Mouse (Mus musculus): ENCODE data around the gene Capza1. TPM values are rescaled to one million over a fixed set of nuclear protein-coding genes. Genes with fewer than 3 reads are reported as not detected.

Capza1 gene
- total RNA-seq (2014; rRNA removed) = 95.1 and 107 TPM in 2 replicates
- polyA plus RNA-seq (2015; fragmentation: Nextera tagmentation; extraction: Ambion mirVana) = 98.4 and 99.5 TPM in 2 replicates

DNA sequence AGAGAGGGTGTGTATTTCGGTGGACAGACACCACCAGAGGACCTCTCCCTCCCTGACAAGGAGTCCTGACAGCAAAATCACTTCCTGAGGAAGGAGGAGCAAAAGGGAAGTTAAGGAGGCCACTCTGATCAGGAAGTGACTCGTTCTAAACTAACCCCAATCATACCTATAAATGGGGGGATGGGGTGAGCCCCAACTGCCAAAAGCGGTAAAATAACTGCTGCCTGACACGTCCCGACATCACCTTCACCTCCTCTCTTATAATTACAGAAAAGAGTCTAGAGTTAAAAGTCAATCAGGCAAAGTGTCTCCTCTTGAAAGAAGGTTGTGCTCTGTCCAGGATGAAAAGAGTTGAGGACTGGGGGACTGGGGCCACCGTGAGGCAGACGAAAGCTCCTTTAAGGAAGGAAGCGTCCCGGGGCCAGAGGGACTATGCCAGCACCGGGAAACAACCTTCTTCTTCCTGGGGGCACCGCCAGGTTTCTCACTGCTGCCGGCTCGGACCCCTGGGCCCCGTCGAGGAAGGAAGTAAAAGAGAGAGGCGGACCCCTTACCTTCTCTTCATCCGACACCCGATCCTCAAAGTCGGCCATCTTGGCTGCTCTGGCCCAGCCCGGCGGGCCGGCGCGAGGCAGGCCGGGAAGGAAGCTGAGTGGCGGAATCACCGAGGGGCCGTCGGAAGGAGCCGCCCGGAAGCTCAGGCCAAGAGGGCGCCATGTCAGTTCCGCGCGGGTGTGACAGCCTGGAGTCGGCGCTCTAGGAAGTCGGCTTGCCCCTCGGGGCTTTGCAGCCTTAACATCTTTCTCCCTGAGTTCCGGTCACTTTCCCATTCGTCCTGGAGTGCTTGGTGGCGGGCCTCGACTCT, at the start of gene Capza1, which contains the start of gene St7l:
Gene Capza1, minus strand, starts transcription at position 720 of the 865 bp plus-strand sequence.
Gene St7l, plus strand, starts transcription at position 220 of the 865 bp plus-strand sequence.
- WGBS = under 1% methylated on average over 43 of the region's 43 CpGs
- peak; percentile 32; the same call in 1 of the 2 replicates for TF ChIP-seq CTCF (IDR thresholded peaks at IDR 0.05; ENCODE audit: low read depth)
- DNase-seq (ENCODE audit: low spot score) (peak; percentile 93), ATAC-seq (peak; percentile 96)
- Histone ChIP-seq H3K9me3 (ENCODE audit: low read length) (no peaks in the 10 kb centered on the region), H3K36me3 (ENCODE audit: insufficient read depth, low read length) (no peaks in the 10 kb centered on the region), H3K4me1 (ENCODE audit: insufficient read depth, low read length) (peaks cover 6% of the 10 kb centered on the region), H3K4me2 (ENCODE audit: low read depth, low read length) (peak within 1 kb of the TSS; percentile 78), H3K27ac (peak within 1 kb of the TSS; percentile 94), H3K9ac (replicated peaks; ENCODE audit: low read length) (peak within 1 kb of the TSS; percentile 79), H3K4me3 (ENCODE audit: low read length) (peak within 1 kb of the TSS; percentile 86), H3K27me3 (ENCODE audit: insufficient read depth, low read length) (no peaks in the 10 kb centered on the region)

DNA sequence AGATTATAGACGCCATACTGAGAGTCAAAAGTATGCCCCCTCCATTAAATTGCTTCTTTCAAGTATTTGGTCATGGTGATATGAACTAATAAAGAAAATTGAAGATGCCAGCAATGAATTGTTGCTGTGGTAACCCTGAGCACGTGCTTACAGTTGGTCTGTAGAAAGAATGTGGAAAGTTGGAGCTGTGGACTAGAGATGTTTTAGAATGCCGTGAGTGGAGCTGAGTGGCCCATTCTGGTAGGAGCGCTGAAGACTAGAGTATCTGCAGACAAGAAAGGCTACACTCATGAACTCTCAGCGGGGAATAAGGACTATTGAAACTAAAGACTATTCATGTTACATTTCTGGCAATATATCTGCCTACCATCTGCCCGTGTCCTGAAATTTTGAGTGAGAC, 44.9 kb upstream of the Capza1 start:
- no peak for ATAC-seq
- no peaks in the 10 kb centered on the region for H3K9me3 ChIP-seq (ENCODE audit: low read length)
- no peak overlapping the region for H3K4me3 ChIP-seq (ENCODE audit: low read length)
- no peak overlapping the region for H3K9ac ChIP-seq (replicated peaks; ENCODE audit: low read length)
- H3K4me1 ChIP-seq (ENCODE audit: insufficient read depth, low read length) = no peaks in the 10 kb centered on the region
- no peak overlapping the region for H3K4me2 ChIP-seq (ENCODE audit: low read depth, low read length)
- no peak overlapping the region for H3K27ac ChIP-seq
- peaks cover 19% of the 10 kb centered on the region; the same call in 1 of the 2 replicates for H3K36me3 ChIP-seq (ENCODE audit: insufficient read depth, low read length)
- no peak for TF ChIP-seq CTCF (IDR thresholded peaks at IDR 0.05; ENCODE audit: low read depth)
- WGBS = 63% methylated on average over 6 of the region's 6 CpGs
- no peaks in the 10 kb centered on the region for H3K27me3 ChIP-seq (ENCODE audit: insufficient read depth, low read length)
- DNase-seq (ENCODE audit: low spot score) = no peak

DNA sequence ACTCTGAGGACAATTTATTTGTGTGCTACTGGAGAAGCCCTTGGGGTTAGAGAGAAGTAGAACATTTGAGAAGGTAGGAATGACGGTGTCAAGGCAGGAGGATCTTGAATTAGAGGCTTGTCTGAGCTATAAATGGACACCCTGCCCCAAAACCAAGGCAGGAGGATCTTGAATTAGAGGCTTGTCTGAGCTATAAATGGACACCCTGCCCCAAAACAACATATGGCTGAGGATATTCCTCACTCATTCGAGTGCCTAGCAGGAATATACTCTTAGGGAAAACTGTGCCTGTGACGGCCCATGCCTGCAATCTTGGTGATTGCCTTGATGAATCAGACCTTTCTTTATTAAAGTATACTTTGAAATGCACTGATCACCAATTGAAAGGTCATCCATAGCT, 41.7 kb upstream of the Capza1 start:
- Histone ChIP-seq H3K9me3 (ENCODE audit: low read length) (no peaks in the 10 kb centered on the region), H3K27me3 (ENCODE audit: insufficient read depth, low read length) (no peaks in the 10 kb centered on the region), H3K4me3 (ENCODE audit: low read length) (no peak overlapping the region)

DNA sequence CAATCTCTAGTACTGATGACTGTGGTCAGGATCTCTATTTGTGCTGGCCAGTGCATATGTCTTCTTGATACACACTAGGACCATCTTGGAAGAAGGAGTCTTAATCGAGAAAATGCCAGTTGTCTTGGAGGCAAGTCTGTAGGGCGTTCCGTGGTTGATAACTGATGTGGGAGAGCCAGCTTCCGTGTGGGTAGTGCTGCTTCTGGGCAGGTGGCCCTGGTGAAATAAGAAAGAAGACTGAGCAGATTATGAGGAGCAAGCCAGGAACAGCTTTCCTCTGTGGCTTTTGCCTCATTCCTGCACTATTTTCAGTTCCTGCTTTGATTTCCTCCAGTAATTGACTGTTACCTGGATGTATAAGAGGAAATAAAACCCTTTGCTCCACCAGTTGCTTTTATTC, 41.1 kb upstream of the Capza1 start:
- H3K9ac ChIP-seq (replicated peaks; ENCODE audit: low read length) = no peak overlapping the region
- no peak overlapping the region for H3K4me3 ChIP-seq (ENCODE audit: low read length)
- no peak overlapping the region for H3K4me2 ChIP-seq (ENCODE audit: low read depth, low read length)
- H3K27me3 ChIP-seq (ENCODE audit: insufficient read depth, low read length) = no peaks in the 10 kb centered on the region
- TF ChIP-seq CTCF (IDR thresholded peaks at IDR 0.05; ENCODE audit: low read depth) = no peak
- 90% methylated on average over 4 of the region's 4 CpGs for WGBS
- H3K9me3 ChIP-seq (ENCODE audit: low read length) = no peaks in the 10 kb centered on the region
- no peaks in the 10 kb centered on the region for H3K4me1 ChIP-seq (ENCODE audit: insufficient read depth, low read length)
- H3K27ac ChIP-seq = no peak overlapping the region
- no peak for DNase-seq (ENCODE audit: low spot score)
- H3K36me3 ChIP-seq (ENCODE audit: insufficient read depth, low read length) = peaks cover 15% of the 10 kb centered on the region; the same call in 1 of the 2 replicates
- ATAC-seq = no peak

More for the DNA sequence above, 41.7 kb upstream of the Capza1 start:
- WGBS = 92% methylated on average over 3 of the region's 3 CpGs
- Histone ChIP-seq H3K27ac (no peak overlapping the region), H3K36me3 (ENCODE audit: insufficient read depth, low read length) (peaks cover 19% of the 10 kb centered on the region; the same call in 1 of the 2 replicates), H3K4me2 (ENCODE audit: low read depth, low read length) (no peak overlapping the region), H3K4me1 (ENCODE audit: insufficient read depth, low read length) (no peaks in the 10 kb centered on the region), H3K9ac (replicated peaks; ENCODE audit: low read length) (no peak overlapping the region)
- ATAC-seq (no peak), DNase-seq (ENCODE audit: low spot score) (no peak)
- no peak for TF ChIP-seq CTCF (IDR thresholded peaks at IDR 0.05; ENCODE audit: low read depth)

DNA sequence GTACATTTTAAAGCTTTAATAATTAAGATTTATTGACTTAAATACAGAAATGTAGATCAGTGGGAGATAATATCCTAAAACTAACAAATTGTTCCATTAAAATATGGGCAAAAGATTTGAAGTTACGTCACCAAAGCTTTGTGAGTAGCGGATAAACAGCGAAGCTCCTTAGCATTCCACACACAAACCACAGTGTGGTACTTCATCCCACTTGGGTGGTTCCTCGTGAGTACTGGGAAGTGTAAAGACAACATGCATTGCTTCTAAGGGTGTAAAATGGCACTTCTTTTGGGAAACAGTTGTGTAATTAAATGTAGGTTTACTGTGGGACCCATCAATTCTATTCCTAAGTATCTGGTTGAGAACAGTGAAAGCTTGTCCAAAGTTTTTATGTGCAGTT, 36.8 kb upstream of the Capza1 start:
- DNase-seq (ENCODE audit: low spot score) (no peak), ATAC-seq (no peak)
- Histone ChIP-seq H3K27ac (no peak overlapping the region), H3K4me1 (ENCODE audit: insufficient read depth, low read length) (no peaks in the 10 kb centered on the region), H3K9ac (replicated peaks; ENCODE audit: low read length) (no peak overlapping the region), H3K9me3 (ENCODE audit: low read length) (no peaks in the 10 kb centered on the region), H3K27me3 (ENCODE audit: insufficient read depth, low read length) (no peaks in the 10 kb centered on the region), H3K4me3 (ENCODE audit: low read length) (no peak overlapping the region), H3K4me2 (ENCODE audit: low read depth, low read length) (no peak overlapping the region), H3K36me3 (ENCODE audit: insufficient read depth, low read length) (peaks cover 15% of the 10 kb centered on the region; the same call in 1 of the 2 replicates)
- 92% methylated on average over 4 of the region's 4 CpGs for WGBS
- no peak for TF ChIP-seq CTCF (IDR thresholded peaks at IDR 0.05; ENCODE audit: low read depth)

DNA sequence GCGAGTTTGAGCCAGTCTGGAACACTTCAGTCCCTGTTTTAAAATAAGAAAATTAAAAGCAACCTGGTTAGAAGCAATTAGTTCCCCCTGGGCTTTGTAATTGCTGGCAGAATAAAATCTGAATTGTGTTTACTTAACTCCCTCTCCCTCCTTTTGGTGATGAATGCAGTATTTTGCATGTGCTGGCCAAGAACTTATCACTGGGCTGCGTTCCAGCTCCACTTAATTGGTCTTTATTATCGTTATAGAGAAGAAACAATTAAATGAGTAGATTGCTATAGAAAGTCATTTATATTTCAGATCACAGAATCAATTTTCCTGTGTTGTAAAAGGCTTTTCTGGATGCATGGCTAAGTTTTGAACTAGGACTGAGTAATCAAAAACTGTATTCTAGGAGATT, 31.8 kb upstream of the Capza1 start:
- no peak overlapping the region for H3K27ac ChIP-seq
- H3K9ac ChIP-seq (replicated peaks; ENCODE audit: low read length) = no peak overlapping the region
- H3K36me3 ChIP-seq (ENCODE audit: insufficient read depth, low read length) = peaks cover 17% of the 10 kb centered on the region; the same call in 1 of the 2 replicates
- H3K4me3 ChIP-seq (ENCODE audit: low read length) = no peak overlapping the region
- no peaks in the 10 kb centered on the region for H3K4me1 ChIP-seq (ENCODE audit: insufficient read depth, low read length)
- no peaks in the 10 kb centered on the region for H3K9me3 ChIP-seq (ENCODE audit: low read length)
- H3K27me3 ChIP-seq (ENCODE audit: insufficient read depth, low read length) = no peaks in the 10 kb centered on the region
- 67% methylated on average over 3 of the region's 3 CpGs for WGBS
- peak; percentile 7 for DNase-seq (ENCODE audit: low spot score)
- no peak overlapping the region for H3K4me2 ChIP-seq (ENCODE audit: low read depth, low read length)
- ATAC-seq = no peak
- no peak for TF ChIP-seq CTCF (IDR thresholded peaks at IDR 0.05; ENCODE audit: low read depth)

DNA sequence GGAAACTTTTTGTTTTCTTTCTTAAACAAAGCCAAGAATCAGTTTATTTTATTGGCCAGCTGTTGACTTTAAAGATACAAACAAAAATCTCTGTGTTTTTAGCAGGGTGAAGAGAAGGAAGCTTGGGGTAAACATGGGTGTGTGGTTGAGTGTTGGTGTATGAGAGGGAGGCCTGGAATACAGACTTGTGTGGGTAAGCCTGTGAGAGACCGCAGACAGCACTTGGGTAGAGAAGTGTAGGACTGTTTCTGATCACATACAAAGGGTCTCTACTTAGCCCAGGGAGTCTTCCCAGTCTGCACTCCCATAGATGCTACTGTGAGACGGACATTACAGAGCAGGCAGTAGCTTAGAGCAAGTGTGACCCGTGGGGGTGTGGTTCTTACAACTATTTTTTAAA, 24.3 kb upstream of the Capza1 start:
- DNase-seq (ENCODE audit: low spot score) = no peak
- H3K4me3 ChIP-seq (ENCODE audit: low read length) = no peak overlapping the region
- H3K27me3 ChIP-seq (ENCODE audit: insufficient read depth, low read length) = no peaks in the 10 kb centered on the region
- H3K9me3 ChIP-seq (ENCODE audit: low read length) = no peaks in the 10 kb centered on the region
- H3K4me2 ChIP-seq (ENCODE audit: low read depth, low read length) = no peak overlapping the region
- peaks cover 25% of the 10 kb centered on the region for H3K36me3 ChIP-seq (ENCODE audit: insufficient read depth, low read length)
- no peak for ATAC-seq
- no peak for TF ChIP-seq CTCF (IDR thresholded peaks at IDR 0.05; ENCODE audit: low read depth)
- no peak overlapping the region for H3K9ac ChIP-seq (replicated peaks; ENCODE audit: low read length)
- H3K27ac ChIP-seq = no peak overlapping the region
- WGBS = 94% methylated on average over 3 of the region's 3 CpGs
- no peaks in the 10 kb centered on the region for H3K4me1 ChIP-seq (ENCODE audit: insufficient read depth, low read length)
